Mouse (Mus musculus): Measurements from ENCODE around the gene Flnb. TPM values are rescaled to one million over a fixed set of nuclear protein-coding genes. Genes with fewer than 3 reads are reported as not detected.
A peak's percentile ranks its signal among the peaks of the same experiment; 100 is the strongest.

Flnb gene
- polyA plus RNA-seq, 1 experiment from 2014 or later: 9.2 TPM

- WGBS: 70% methylated on average over 9 of the region's 9 CpGs
- no peaks in the 10 kb centered on the region for H3K9me3 ChIP-seq (replicated peaks; ENCODE audit: control insufficient read depth, low read length)
- H3K9ac ChIP-seq (ENCODE audit: low read length): no peak overlapping the region
- peaks cover 13% of the 10 kb centered on the region; the same call in 1 of the 2 replicates for H3K4me1 ChIP-seq (ENCODE audit: control insufficient read depth, insufficient read depth, low read length)
- peaks cover 36% of the 10 kb centered on the region for H3K36me3 ChIP-seq (ENCODE audit: control insufficient read depth, insufficient read depth)
- 0 out of 2 replicates have a peak overlapping the region, but pooled peaks have one; percentile 2 for H3K4me2 ChIP-seq (ENCODE audit: low read depth, low read length)
- no peak overlapping the region for H3K4me3 ChIP-seq (ENCODE audit: low read length)
- no peak for ATAC-seq (replicated peaks; ENCODE audit: extremely low read depth, insufficient read depth, low FRiP score)
- no peak overlapping the region for H3K27ac ChIP-seq (ENCODE audit: low read length)
- H3K27me3 ChIP-seq (ENCODE audit: control insufficient read depth, insufficient read depth, low read length): no peaks in the 10 kb centered on the region
Measured at GRCm38 (mm10) chr14:7889834-7890233, 72.1 kb downstream of the Flnb start.

- Histone ChIP-seq H3K27ac (ENCODE audit: low read length) (no peak overlapping the region), H3K4me3 (ENCODE audit: low read length) (no peak overlapping the region), H3K4me1 (ENCODE audit: control insufficient read depth, insufficient read depth, low read length) (peaks cover 13% of the 10 kb centered on the region; the same call in 1 of the 2 replicates), H3K27me3 (ENCODE audit: control insufficient read depth, insufficient read depth, low read length) (no peaks in the 10 kb centered on the region), H3K9me3 (replicated peaks; ENCODE audit: control insufficient read depth, low read length) (no peaks in the 10 kb centered on the region), H3K9ac (ENCODE audit: low read length) (no peak overlapping the region), H3K4me2 (ENCODE audit: low read depth, low read length) (no peak overlapping the region), H3K36me3 (ENCODE audit: control insufficient read depth, insufficient read depth) (peaks cover 44% of the 10 kb centered on the region)
- no peak for ATAC-seq (replicated peaks; ENCODE audit: extremely low read depth, insufficient read depth, low FRiP score)
Measured at GRCm38 (mm10) chr14:7891401-7891800, 73.6 kb downstream of the Flnb start.

- peaks cover 35% of the 10 kb centered on the region for H3K36me3 ChIP-seq (ENCODE audit: control insufficient read depth, insufficient read depth)
Measured at GRCm38 (mm10) chr14:7896126-7896525, 78.4 kb downstream of the Flnb start.

GRCm38 (mm10) chr14:7896699-7897098 is 78.9 kb downstream of the Flnb start:
- ATAC-seq (replicated peaks; ENCODE audit: extremely low read depth, insufficient read depth, low FRiP score): no peak
- H3K4me3 ChIP-seq (ENCODE audit: low read length): no peak overlapping the region
- no peaks in the 10 kb centered on the region for H3K27me3 ChIP-seq (ENCODE audit: control insufficient read depth, insufficient read depth, low read length)
- no peak overlapping the region for H3K9ac ChIP-seq (ENCODE audit: low read length)
- no peaks in the 10 kb centered on the region for H3K9me3 ChIP-seq (replicated peaks; ENCODE audit: control insufficient read depth, low read length)
- H3K4me1 ChIP-seq (ENCODE audit: control insufficient read depth, insufficient read depth, low read length): peaks cover 14% of the 10 kb centered on the region
- WGBS: 93% methylated on average over 1 of the region's 1 CpGs
- H3K4me2 ChIP-seq (ENCODE audit: low read depth, low read length): no peak overlapping the region
- peaks cover 35% of the 10 kb centered on the region for H3K36me3 ChIP-seq (ENCODE audit: control insufficient read depth, insufficient read depth)
- H3K27ac ChIP-seq (ENCODE audit: low read length): no peak overlapping the region

More at GRCm38 (mm10) chr14:7896126-7896525, 78.4 kb downstream of the Flnb start:
- ATAC-seq (replicated peaks; ENCODE audit: extremely low read depth, insufficient read depth, low FRiP score): no peak
- H3K4me1 ChIP-seq (ENCODE audit: control insufficient read depth, insufficient read depth, low read length): peaks cover 14% of the 10 kb centered on the region
- H3K9me3 ChIP-seq (replicated peaks; ENCODE audit: control insufficient read depth, low read length): no peaks in the 10 kb centered on the region
- H3K4me2 ChIP-seq (ENCODE audit: low read depth, low read length): no peak overlapping the region
- no peak overlapping the region for H3K4me3 ChIP-seq (ENCODE audit: low read length)
- no peak overlapping the region for H3K9ac ChIP-seq (ENCODE audit: low read length)
- no peak overlapping the region for H3K27ac ChIP-seq (ENCODE audit: low read length)
- WGBS: 81% methylated on average over 9 of the region's 9 CpGs
- no peaks in the 10 kb centered on the region for H3K27me3 ChIP-seq (ENCODE audit: control insufficient read depth, insufficient read depth, low read length)

GRCm38 (mm10) chr14:7899986-7900385 is 82.2 kb downstream of the Flnb start:
- Histone ChIP-seq H3K9me3 (replicated peaks; ENCODE audit: control insufficient read depth, low read length) (no peaks in the 10 kb centered on the region), H3K4me1 (ENCODE audit: control insufficient read depth, insufficient read depth, low read length) (peaks cover 14% of the 10 kb centered on the region), H3K27me3 (ENCODE audit: control insufficient read depth, insufficient read depth, low read length) (no peaks in the 10 kb centered on the region), H3K4me2 (ENCODE audit: low read depth, low read length) (peak overlapping the region; percentile 14), H3K27ac (ENCODE audit: low read length) (peak overlapping the region; percentile 62), H3K36me3 (ENCODE audit: control insufficient read depth, insufficient read depth) (peaks cover 16% of the 10 kb centered on the region), H3K4me3 (ENCODE audit: low read length) (no peak overlapping the region), H3K9ac (ENCODE audit: low read length) (no peak overlapping the region; the same call in 1 of the 2 replicates)
- ATAC-seq (replicated peaks; ENCODE audit: extremely low read depth, insufficient read depth, low FRiP score): no peak
- WGBS: 42% methylated on average over 3 of the region's 3 CpGs

GRCm38 (mm10) chr14:7900481-7901049 is 82.8 kb downstream of the Flnb start:
- 29% methylated on average over 11 of the region's 11 CpGs for WGBS

GRCm38 (mm10) chr14:7901484-7902240 is 83.9 kb downstream of the Flnb start:
- Histone ChIP-seq H3K9ac (ENCODE audit: low read length) (no peak overlapping the region), H3K4me2 (ENCODE audit: low read depth, low read length) (no peak overlapping the region), H3K4me1 (ENCODE audit: control insufficient read depth, insufficient read depth, low read length) (peaks cover 14% of the 10 kb centered on the region), H3K27ac (ENCODE audit: low read length) (no peak overlapping the region), H3K4me3 (ENCODE audit: low read length) (no peak overlapping the region), H3K27me3 (ENCODE audit: control insufficient read depth, insufficient read depth, low read length) (no peaks in the 10 kb centered on the region), H3K36me3 (ENCODE audit: control insufficient read depth, insufficient read depth) (peaks cover 16% of the 10 kb centered on the region), H3K9me3 (replicated peaks; ENCODE audit: control insufficient read depth, low read length) (no peaks in the 10 kb centered on the region)
- WGBS: 75% methylated on average over 12 of the region's 12 CpGs
- ATAC-seq (replicated peaks; ENCODE audit: extremely low read depth, insufficient read depth, low FRiP score): no peak

More at GRCm38 (mm10) chr14:7900481-7901049, 82.8 kb downstream of the Flnb start:
- Histone ChIP-seq H3K27ac (ENCODE audit: low read length) (peak overlapping the region; percentile 62), H3K9ac (ENCODE audit: low read length) (no peak overlapping the region; the same call in 1 of the 2 replicates), H3K4me2 (ENCODE audit: low read depth, low read length) (peak overlapping the region; percentile 14), H3K36me3 (ENCODE audit: control insufficient read depth, insufficient read depth) (peaks cover 18% of the 10 kb centered on the region), H3K4me3 (ENCODE audit: low read length) (no peak overlapping the region), H3K4me1 (ENCODE audit: control insufficient read depth, insufficient read depth, low read length) (peaks cover 14% of the 10 kb centered on the region), H3K9me3 (replicated peaks; ENCODE audit: control insufficient read depth, low read length) (no peaks in the 10 kb centered on the region), H3K27me3 (ENCODE audit: control insufficient read depth, insufficient read depth, low read length) (no peaks in the 10 kb centered on the region)
- peak; percentile 89 for ATAC-seq (replicated peaks; ENCODE audit: extremely low read depth, insufficient read depth, low FRiP score)

- H3K4me1 ChIP-seq (ENCODE audit: control insufficient read depth, insufficient read depth, low read length): no peaks in the 10 kb centered on the region
- ATAC-seq (replicated peaks; ENCODE audit: extremely low read depth, insufficient read depth, low FRiP score): no peak
- no peak overlapping the region for H3K9ac ChIP-seq (ENCODE audit: low read length)
- H3K4me2 ChIP-seq (ENCODE audit: low read depth, low read length): no peak overlapping the region
- no peaks in the 10 kb centered on the region for H3K9me3 ChIP-seq (replicated peaks; ENCODE audit: control insufficient read depth, low read length)
- H3K27ac ChIP-seq (ENCODE audit: low read length): no peak overlapping the region
- H3K4me3 ChIP-seq (ENCODE audit: low read length): no peak overlapping the region
- no peaks in the 10 kb centered on the region for H3K27me3 ChIP-seq (ENCODE audit: control insufficient read depth, insufficient read depth, low read length)
- H3K36me3 ChIP-seq (ENCODE audit: control insufficient read depth, insufficient read depth): peaks cover 18% of the 10 kb centered on the region
- WGBS: 84% methylated on average over 11 of the region's 11 CpGs
Measured at GRCm38 (mm10) chr14:7907058-7907457, 89.3 kb downstream of the Flnb start.

- H3K9me3 ChIP-seq (replicated peaks; ENCODE audit: control insufficient read depth, low read length): no peaks in the 10 kb centered on the region
- no peaks in the 10 kb centered on the region for H3K27me3 ChIP-seq (ENCODE audit: control insufficient read depth, insufficient read depth, low read length)
- WGBS: 53% methylated on average over 10 of the region's 10 CpGs
- peaks cover 17% of the 10 kb centered on the region for H3K36me3 ChIP-seq (ENCODE audit: control insufficient read depth, insufficient read depth)
- H3K27ac ChIP-seq (ENCODE audit: low read length): no peak overlapping the region
- H3K4me1 ChIP-seq (ENCODE audit: control insufficient read depth, insufficient read depth, low read length): no peaks in the 10 kb centered on the region
- ATAC-seq (replicated peaks; ENCODE audit: extremely low read depth, insufficient read depth, low FRiP score): no peak
- no peak overlapping the region for H3K4me2 ChIP-seq (ENCODE audit: low read depth, low read length)
- no peak overlapping the region for H3K9ac ChIP-seq (ENCODE audit: low read length)
- H3K4me3 ChIP-seq (ENCODE audit: low read length): no peak overlapping the region
Measured at GRCm38 (mm10) chr14:7909472-7909871, 91.7 kb downstream of the Flnb start.

All from heart, embryonic 16.5 days (tissue).